Mouse (Mus musculus): ENCODE results near the gene 4930595D18Rik. TPM values are rescaled to one million over a fixed set of nuclear protein-coding genes. Genes with fewer than 3 reads are reported as not detected.

4930595D18Rik gene
- not detected for total RNA-seq (2021)

DNA sequence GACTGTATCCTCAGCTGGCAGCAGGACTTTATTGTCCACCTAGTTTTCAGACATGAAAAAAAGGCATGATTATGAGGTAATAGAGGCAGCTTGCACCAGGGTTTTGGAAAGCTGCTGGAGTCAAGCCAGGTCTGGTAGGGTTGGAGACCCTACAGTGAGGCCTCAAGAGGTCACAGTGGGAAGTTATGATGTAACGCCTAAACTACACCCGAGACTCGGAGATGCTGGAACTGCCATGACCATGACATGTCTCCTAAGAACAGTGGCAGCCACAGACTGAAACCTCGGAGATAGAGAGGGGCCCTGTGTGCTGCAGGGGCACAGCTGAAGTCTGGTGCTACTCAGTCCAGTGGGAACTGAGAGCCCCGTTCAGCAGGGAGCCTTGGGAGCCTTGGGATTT, at the start of gene 4930595D18Rik:
TSS of gene 4930595D18Rik (minus strand) at position 16 of the 400 bp plus-strand sequence.
- no peak for DNase-seq
- intact Hi-C loops (cut with DNase I), result no loop called here

DNA sequence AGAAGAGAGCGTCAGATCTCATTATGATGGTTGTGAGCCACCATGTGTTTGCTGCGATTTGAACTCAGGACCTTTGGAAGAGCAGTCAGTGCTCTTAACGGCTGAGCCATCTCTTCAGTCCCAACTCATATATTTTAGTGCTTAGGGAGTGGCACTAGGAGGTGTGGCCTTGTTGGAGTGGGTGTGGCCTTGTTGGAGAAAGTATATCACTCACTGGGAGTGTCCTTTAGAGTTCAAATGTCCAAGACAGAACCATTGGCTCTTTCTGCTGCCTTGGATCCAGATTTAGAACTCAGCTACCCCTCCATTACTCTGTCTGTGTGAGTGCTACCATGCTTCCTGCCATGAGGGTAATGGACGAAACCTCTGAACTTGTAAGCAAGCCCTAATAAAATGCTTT, 49.5 kb upstream of the 4930595D18Rik start:
- no peak for DNase-seq
- intact Hi-C loops (cut with DNase I), result no loop called here

DNA sequence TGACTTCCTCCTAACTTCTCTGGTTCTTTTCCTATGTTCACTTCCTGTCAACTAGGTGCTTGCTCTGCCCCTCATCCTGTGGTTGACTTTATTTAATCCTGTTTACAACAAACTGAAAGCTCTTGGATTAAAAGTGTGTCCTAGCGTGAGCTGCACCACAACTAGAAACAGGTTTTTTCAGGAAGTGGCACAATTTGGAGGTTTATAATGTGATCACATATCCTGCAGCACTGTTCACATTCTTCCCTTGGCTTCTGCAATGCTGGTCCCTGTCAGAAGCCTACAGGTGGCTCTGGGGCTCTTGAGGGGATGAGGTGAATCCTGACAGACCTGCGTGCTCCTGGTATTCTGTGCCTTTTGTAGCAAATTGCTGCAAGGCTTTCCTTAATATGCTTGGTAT, 46.5 kb upstream of the 4930595D18Rik start:
- no peak for DNase-seq
- intact Hi-C loops (cut with DNase I), result no loop called here

DNA sequence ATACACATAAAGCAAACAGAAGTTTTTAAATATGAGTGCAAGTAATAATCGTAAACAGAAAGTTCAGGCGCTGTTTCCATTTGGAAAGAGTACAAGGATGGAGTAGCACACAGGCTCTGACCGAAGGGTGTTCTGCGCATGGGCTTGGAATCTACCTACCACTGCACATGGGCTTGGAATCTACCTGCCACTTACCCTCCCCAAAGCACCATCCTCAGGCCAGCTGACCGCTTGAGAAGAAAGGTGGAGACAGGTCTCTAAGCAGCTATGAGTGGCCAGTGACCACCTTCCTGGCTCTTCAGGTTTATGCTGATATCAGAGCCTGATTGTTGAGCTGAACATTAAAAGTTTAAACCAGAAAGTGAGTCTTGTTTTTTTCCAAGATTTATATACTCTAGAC, 44.2 kb upstream of the 4930595D18Rik start:
- intact Hi-C loops (cut with DNase I), result no loop called here
- no peak for DNase-seq

DNA sequence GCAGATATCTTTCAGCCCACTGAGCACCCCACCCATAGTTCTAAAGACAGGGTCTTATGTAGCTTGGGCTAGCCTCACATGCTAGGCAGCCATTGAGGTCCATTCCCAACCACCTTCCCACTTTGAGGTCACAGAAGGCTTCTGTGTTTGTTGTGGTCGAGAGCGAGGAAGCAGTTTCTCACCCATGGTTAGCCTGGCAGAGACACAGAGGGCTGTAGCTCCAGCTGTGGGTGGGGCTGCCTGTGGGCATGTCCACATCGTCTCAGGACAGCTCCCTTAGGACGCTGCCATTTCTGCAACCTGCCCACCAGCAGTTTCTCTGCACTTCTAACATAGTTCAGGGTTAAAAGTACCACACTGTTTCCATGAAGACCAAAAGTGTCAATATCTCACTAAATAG, 43.1 kb upstream of the 4930595D18Rik start:
- no peak for DNase-seq
- intact Hi-C loops (cut with DNase I), result no loop called here

DNA sequence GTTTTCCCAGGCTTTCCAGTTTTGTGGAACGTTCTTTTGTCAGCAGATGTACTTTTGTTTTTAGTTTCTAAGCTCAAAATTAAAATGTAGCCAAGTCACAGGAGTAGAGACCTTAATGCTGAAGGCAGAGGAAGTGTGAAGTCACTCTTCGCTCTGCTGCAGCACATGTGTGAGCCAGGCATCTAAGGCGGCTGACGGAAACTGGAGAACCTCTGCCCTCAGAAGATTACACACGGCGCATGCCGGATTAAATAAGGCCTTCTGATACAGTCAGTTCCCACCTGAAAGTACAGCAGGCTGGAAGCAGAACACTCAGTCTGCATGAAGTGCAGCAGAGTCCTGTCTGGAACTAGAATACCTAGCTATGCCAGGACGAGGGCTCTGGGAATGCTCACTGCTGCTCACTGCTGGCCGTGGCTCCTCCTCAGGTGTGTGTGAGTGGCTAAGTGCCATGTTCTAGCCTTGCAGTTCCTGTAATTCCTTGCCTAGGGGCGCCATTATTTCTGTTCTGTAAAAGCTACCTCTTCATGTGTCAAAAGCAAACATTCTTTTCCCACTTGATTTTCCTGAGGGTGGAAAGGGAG, 41.0 kb upstream of the 4930595D18Rik start:
- no peak for DNase-seq
- intact Hi-C loops (cut with DNase I), result no loop called here

DNA sequence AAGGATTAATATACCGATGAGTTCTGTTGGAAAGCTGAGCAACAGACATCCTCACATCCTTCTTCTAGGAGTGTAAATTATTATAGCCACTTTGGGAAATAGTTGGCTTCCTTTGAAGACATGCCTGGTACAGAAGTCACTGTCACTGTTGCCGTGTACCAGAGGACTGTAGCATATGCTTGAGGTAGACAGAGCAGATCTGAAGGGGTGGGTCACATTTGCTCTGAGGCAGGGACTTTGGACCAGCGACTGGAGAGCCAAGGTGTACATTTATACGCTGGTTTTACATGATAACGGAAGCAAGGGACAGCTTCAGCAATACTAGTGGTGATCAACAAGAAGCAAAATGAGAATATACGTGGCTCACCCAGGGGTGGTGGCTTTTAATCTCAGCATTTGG, 34.6 kb upstream of the 4930595D18Rik start:
- intact Hi-C loops (cut with DNase I), result no loop called here
- DNase-seq, result no peak

DNA sequence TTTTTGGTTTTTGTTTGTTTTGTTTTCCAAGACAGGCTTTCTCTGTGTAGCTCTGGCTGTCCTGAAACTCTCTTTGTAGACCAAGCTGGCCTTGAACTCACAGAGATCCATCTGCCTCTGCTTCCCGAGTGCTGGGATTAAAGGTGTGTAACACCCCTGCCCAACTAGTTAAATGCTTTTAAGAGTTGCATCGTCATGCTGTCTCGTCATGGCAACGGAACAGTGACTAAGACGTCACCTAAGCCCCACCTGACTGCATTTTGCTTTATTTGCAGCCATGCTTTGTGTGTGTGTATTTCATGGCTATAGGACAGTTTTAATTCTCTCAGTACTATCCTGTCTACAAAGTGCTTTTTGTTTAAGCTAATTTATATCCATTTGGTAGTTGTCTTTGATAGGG, 27.4 kb upstream of the 4930595D18Rik start:
- DNase-seq, result no peak
- intact Hi-C loops (cut with DNase I), result no loop called here

DNA sequence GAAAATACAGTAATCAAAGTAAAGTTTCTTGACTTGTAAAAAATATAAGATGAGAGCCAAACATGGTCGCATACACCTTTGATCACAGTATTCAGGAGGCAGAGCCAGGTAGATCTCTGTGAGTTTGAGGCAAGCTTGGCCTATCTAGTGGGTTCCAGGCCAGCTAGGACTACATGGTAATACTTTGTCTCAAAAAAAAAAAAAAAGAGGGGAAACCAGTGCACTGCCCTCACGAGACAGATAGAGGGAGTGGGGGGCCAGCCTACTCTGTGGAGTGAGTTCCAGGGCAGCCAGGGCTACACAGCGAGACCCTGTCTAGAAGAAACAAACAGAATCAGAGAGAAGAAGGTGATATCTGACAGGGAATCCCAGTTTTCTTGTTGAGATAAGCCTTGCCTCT, 23.4 kb upstream of the 4930595D18Rik start:
- intact Hi-C loops (cut with DNase I), result no loop called here
- DNase-seq, result no peak

DNA sequence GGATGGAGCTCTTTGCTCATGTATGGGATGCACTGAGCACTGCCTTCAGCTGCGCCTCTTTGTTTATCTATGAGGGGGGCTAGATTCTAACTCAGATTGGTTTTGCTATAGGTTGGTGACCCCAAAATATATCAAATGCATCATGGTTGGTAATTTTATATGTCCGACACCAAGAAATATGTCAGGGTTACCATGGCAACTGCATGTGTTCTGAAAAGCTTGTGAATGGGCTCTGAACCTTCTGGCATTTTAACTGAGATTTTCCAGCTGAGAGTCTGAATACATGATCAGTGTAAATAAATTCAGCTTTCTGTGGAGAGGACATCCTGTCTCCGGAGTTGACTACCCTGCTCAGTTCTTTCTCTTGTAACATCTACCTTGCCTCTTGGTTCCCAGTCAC, 19.7 kb upstream of the 4930595D18Rik start:
- intact Hi-C loops (cut with DNase I), result no loop called here
- no peak for DNase-seq

DNA sequence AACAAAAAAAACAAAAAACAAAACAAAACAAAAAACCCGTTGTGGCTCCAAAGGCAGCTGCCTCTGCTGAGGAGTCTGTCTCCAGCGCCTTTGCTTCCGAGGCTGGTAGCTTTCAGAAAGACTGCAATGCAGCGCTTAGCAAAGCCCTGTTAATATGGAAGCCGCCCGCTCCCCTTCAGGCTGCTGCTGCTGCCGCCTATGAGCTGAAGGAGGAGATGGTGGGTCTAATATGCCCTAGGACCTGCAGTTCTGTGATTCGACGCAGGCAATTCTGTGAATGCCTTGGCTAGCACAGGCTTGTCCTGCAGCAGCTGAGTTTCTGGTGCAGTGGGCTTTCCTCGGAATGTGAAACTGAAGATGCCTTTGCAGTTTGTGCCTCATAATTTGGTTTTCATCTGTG, 18.8 kb upstream of the 4930595D18Rik start:
- DNase-seq, result peak; percentile 21
- intact Hi-C loops (cut with DNase I), result no loop called here

DNA sequence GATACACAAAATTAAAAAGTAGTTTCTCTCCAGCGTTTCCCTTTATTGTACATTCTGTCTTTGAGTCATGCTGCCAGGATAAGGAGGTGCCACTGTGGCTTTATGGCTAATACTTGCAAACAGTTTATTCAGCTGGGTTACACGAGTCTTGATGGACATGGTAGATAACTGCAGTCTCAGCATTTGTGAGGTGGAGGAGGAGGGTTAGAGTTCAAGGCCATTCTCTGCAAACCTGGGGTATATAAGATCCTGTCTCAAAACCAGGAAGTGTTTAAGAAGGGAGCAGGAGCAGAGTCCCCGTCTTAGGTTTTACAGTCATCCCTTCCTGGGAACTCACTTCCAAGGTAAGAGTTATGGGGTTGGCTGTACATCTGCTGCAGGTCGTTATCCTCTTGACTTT, 12.3 kb upstream of the 4930595D18Rik start:
- intact Hi-C loops (cut with DNase I), result no loop called here
- DNase-seq, result no peak

DNA sequence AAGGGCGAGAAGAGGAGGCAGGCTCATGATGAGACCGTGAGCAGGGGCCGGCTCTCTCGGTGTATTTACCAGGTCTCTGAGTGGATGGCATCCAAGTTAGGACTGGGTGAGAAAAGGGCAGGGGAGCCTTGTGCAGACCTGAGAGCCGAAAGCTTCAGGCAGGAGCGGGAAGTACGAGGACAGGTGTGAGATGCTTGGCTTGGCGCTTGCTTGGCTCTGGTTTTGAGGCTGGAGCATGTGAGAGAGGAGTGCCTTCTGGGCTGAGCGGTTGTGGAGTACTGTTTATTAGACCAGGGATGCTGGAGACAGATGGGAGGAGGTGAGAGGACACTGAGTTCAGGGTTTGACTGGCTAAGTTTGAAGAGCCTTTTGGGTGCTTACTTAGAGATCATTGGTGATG, 9.0 kb upstream of the 4930595D18Rik start:
- no peak for DNase-seq
- intact Hi-C loops (cut with DNase I), result no loop called here

DNA sequence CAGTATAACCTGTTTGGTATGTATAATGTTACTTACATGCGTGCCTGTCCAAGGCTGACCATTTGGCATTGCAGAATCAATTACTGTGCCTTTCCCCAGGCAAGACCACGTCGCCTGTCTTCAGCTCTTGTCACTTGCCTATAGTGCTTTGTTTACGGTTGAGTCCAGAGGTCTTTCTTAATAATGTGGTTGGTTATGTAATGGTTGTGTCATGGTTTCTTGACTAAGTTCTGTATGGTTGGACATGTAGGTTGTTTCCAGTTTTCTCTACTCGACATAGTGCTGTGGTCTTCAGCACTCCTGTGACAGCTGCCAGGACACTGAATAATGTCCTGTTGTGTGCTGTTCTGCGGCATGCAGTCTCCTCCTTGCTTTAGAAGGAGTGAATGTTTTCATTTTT, 8.5 kb upstream of the 4930595D18Rik start:
- intact Hi-C loops (cut with DNase I), result no loop called here
- no peak for DNase-seq

DNA sequence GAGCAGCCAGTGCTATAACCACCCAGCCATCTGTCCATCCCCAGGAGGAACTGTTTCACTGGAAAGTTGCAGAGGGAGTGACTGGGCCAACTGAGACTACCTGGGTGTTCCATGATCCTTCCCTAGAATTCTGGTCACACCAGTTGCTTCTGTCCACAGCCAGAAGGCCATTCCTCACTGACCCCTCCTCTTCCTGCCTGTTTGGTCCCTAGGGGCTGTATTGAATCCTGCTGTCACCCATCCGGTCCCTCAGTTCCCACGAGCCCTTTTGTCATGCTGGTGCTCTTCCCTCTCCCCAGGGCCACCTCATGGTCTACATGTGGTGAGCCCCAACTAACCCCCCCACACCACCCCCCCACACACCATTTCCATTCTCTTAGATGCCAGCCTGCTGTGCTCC, 6.6 kb upstream of the 4930595D18Rik start:
- intact Hi-C loops (cut with DNase I), result no loop called here
- DNase-seq, result no peak

DNA sequence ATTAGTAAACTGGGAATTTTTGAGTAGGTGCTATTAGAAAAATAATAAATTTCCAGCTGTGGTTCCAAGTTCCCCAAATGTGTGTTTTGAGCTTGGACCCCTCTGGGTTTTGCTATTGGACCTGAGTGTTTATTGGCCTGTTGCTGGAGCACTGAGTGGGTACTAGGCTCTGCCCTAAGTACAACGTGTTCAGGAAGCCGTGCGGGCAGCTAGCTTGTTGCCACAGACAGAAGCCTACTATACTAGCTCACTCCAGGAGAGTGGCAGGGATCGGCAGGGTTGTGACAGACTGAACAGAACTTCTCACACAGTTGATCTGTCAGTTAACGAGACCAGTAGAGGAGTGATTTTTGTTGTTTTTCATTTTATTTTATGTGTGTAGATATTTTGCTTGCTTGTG, 6.1 kb upstream of the 4930595D18Rik start:
- no peak for DNase-seq
- intact Hi-C loops (cut with DNase I), result no loop called here

DNA sequence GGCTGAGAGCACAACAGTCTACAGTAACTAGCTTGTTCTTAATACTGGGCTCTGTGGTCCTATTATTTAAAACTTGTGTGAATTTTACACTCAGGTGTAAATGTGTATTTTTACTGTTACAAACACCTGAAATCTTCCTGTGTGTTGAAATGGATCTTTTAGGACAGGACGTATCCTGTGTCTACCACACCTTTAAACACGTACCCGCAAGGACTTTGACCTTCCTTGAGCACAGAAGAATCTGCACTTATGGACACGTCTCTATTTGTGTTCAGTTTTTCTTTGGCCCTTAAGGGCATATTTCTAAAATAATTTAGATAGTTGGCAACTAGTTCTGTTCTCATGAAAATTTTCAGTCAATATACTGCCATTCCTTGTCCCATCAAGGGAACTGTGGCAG, 4.0 kb upstream of the 4930595D18Rik start:
- no peak for DNase-seq
- intact Hi-C loops (cut with DNase I), result no loop called here

DNA sequence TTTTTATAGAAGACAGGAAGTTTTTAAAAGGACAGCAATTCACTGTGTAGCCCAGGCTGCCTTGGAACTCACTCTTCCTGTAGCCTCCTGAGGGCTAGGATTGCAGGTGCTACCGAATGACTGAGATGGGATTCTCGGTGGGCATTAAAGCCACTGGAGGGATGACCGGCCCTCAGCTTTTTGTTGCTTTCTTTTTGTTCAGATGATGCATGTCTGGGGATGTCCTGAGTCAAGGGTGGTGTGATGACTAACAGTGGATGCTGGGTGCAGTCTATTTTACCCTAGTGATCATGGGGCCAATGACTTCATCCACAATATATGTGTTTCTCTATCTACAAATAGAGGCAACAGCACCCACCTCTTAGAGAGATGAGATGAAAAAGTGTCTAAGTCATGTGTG, 2.7 kb upstream of the 4930595D18Rik start:
- intact Hi-C loops (cut with DNase I), result no loop called here
- DNase-seq, result no peak

DNA sequence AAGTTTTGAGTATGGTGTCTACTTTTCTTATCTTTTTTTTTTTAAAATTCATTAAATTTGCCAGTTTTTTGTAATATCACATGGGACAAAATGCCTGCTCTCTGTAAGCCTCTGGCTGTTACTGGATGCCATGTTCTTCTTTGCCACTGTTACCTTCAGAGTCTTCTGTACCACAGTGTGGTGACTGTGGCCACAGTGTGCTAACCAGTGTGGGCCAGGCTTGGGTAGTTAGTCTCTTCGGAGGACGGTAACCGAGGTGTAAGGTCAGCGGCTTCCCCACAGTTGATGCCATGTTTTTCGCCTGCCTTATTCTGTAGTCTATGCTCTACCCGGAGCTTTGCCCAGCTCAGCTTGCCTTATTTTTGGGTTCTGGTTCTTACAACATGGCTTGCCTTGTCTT, 1.9 kb downstream of the 4930595D18Rik start:
- DNase-seq, result no peak
- intact Hi-C loops (cut with DNase I), result no loop called here

DNA sequence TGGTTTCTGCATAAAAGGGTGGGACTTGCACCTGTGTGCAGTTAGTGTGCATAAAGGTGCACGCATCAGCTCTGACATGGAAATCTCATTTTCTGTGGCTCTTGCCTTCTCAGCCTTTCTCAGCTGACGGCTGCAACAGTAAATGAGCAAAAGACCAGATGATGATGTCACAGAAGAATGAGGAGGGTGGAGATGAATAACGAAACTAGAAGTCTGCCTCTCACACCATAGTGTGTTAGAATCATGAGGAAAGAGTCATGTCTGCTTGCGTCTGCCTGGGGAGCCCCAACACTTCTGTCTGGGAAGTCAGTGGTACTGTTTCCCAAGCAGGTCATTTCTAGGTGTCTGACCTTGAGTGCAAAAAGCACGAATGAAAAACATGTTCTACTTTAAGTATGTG, 2.4 kb downstream of the 4930595D18Rik start:
- intact Hi-C loops (cut with DNase I), result no loop called here

DNA sequence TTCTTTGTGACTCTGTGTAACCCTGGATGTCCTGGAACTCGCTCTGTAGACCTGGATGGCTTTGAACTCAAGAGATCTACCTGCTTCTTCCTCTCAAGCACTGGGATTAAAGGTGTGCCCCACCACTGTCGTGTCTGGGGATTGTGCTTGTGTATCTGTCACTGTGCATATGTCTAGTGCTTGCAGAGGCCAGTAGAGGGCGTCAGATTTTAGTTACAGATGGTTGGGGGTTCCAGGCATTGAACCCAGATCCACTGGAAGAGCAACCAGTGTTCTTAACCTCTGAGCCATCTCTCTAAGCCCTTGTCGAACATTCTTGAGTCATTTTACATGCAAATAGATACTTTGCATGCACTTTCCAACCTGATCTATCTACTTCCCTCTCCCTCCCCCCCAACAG, 5.5 kb downstream of the 4930595D18Rik start:
- DNase-seq, result no peak
- intact Hi-C loops (cut with DNase I), result no loop called here

More for the DNA sequence above, 2.4 kb downstream of the 4930595D18Rik start:
- DNase-seq, result no peak

DNA sequence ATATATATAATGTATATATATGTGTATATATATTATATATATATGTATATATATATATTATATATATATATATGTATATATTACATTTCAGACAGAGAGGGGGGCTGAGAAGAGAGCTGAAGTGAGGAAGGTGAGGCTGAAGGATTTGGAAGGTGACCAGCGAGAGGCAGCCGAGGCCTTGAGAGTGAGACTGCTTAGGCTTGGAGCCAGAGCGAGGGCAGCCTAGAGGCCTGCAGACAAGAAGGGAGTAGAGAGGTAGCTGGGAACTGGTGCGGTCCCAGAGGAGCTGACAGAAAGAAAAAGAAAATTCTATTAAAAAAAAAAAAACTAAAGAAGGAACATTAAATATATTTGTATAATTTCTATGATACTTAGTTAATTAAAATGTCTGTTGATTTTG, 15.4 kb downstream of the 4930595D18Rik start:
- peak; percentile 58 for DNase-seq
- intact Hi-C loops (cut with DNase I), result loop anchor here (10.0 kb wide), 1 partner anchor 84 kb away; no protein-coding TSS in a partner anchor

DNA sequence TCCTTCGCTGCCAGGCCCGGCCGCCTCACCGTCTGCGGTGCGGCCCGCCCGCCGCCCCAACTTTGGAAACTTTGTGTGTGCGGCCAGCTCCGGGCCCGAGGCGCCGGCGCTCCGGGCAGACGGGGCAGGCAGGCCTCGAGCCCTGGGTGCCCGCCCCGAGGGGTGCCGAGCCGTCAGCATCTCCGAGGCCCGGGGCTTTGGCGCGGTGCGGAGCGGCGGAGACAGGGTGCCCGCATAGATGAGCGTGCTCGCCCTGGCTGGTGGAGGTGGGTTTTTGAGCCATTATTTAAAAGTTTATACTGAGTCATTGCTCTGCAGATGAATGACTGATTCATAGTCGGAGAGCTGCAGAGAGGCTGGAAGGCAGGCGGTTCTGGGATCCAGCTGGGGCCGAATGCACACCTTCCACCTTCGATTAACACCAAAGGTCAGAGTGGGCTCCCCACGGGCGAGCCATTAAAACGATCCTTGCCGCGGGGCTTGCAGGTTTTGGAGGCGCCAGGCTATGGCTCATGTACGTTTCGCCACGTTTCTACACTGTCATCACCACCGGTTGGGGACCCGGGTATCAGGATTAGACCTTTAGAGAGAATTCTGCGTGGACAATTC, 17.5 kb downstream of the 4930595D18Rik start:
- intact Hi-C loops (cut with DNase I), result loop anchor here (10.0 kb wide), 1 partner anchor 82 kb away; no protein-coding TSS in a partner anchor
- DNase-seq, result peak; percentile 30
